Mouse (Mus musculus) frontal cortex, adult 2 months (tissue): ENCODE measurements around the gene Podnl1. TPM values are rescaled to one million over a fixed set of nuclear protein-coding genes. Genes with fewer than 3 reads are reported as not detected.
A peak's percentile ranks its signal among the peaks of the same experiment; 100 is the strongest.

Experiments
- DNase-seq, 2 experiments: peaks; one replicate each; pipeline ENCODE4 v3.0.0; 2022; ENCODE audit warnings: low spot score in 1 of 2; ENCODE audit errors: extremely low spot score in 1 of 2
- polyA plus RNA-seq: library from polyadenylated mRNA; depleted of rRNA; stranded (reverse); fragments of >200 nt; gene quantifications from 2 replicates; pipeline ENCODE4 v1.2.3, GENCODE M21; 2012; rRNA removed

Gene Podnl1
- polyA plus RNA-seq: 0.04 and 0.08 TPM in 2 replicates

DNA sequence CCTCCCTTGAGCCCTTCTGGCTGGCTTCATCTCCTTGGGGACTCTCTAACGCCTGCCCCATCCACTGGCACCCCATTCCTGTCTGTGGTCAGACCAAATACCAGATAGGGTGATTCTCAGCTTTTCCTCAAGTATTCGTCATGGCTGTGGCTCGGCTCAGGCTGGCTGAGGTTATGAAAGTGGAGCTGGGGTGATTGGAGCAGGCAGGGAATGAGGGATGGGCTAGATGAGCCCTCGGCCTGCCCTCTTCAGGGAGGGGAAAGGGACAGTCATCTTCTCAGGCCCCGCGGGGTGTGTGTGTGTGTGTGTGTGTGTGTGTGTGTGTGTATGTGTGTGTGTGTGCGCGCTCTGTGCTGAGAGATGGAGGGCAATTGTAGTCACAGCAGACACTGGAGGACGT, at the start of gene Podnl1:
Podnl1 (plus strand) TSS at position 334 of the 400 bp plus-strand sequence.
- no peak for DNase-seq

DNA sequence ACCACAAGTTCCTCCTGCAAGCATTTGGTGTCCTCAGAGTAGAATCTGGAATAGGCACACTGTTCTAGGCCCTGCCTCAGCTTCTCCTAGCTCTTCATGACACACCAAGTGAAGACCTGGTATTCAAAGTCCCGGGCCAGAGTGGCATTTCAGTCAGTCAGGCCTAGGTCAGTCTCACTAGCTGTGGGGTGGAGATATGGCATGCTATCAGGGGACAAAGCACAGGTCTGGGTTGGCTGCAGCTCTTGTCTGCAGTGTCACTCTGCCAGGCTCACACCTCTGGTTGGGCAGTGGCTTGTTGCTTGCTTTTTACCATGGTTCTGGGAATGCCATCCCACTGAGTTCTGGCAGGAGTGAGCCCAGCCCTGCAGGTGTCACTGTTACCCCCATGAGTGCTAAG, 49.4 kb upstream of the Podnl1 start:
- no peak for DNase-seq

DNA sequence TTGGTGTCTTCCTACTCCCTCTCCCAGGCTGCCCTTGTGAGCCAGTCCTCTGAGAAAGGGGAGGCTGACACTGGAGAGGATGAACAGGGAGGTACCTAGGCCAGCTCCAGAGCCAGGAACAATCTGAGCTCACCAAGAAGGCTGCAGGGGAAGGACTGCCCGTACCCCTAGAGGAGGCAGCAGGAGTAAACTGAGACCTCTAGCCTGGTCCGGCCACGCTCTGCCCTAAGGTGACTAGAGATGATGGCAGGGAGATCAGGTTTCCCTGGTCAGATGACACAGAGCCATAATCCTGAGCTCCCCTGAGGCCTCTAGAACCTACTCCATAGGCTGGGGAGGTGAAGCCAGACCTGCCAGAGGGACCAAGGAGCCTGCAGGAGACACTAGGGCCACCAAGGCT, 48.9 kb upstream of the Podnl1 start:
- no peak for DNase-seq

DNA sequence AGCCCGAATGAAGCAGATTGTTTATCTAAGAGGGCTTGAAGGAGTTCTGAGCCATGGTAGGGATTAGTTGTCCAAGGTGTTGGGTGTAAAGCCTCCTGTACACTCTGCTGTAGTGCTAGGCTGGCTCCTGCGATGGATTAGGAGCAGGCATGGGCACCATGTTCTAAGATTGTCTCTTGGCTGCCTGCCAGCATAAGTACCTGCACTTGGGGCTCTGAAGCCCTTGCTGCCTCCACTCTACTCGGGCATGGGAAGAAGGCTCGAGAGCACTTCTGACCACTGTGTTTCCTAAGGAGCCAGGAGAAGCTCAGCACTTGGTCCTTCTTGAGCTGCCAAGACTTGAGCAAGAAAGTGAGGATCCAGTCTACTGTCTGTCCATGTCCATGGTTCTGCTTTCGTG, 46.6 kb upstream of the Podnl1 start:
- DNase-seq: no peak

DNA sequence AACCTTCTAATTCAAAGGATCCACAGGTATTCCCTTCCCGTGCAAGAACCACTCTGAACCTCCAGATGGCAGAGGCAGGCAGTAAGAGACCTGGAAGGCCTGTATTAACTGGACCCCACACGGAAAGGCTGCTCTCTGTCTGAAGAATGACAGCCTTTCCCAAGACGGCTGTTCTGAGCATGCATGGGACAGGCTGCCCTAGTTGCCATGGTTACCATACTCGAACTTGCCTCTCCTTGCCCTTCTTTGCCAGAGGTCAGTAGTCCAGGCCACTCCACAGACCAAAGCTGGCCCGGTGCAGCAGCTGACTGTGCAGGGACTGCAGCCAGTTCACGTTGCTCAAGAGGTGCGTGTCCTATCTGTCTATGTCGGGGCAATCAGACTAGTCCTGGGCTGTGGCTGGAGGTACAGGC, 42.0 kb upstream of the Podnl1 start:
- DNase-seq: no peak

DNA sequence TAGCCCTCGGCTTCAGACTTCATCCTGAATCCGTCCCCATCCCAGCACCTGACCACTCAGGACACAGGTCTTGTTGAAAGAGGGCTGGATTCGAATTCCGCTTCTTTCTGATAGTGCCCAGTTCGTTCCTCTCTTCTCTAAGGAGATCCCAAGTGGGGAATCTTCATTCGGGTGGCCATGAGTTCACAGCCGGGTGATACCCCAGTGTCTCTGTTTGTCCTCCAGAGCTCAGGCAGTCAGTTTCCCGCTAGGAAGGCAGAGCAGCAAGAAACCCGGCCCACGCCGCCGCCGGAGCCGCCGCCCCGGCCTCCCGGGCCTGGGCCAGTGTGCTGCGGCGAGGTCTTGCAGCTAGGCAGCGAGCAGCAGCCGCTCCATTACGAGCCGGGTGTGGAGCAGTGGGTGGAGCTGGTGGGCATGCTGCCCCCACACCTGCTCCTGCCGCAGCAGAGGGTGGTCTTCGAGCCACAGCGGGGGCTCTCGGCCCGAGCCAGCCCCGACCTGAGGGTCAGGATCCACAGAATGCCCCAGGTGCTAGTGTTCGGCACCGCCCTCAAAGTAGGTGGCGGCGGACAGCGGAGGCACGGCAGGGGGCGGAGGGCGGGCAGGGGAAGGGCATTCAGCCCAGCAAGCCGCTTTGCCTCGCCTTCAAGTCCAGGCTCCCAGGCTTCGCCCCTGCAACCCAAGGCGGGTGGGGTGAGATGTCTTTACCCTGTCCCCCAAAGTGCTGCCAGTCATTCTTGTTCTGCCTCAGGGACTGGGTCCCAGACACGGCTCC, 41.3 kb upstream of the Podnl1 start:
- no peak for DNase-seq

DNA sequence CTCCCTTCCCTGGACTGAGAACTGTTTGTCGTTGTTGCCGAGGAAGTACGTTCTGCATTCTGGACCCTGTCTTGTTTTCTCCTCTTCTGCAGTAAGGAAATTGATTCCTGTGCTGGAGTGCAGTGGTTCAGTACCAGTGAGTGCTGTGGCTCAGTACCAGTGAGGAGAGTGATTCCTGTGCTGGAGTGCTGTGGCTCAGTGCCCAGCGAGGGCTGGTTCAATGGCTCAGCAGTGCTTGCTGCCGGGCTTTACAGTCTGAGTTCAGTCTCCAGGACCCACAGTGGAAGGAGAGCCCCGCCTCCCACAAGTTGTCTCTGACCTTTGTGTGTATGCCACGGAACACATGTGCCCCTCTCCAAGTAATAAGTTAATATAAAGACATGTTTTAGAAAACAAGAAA, 38.6 kb upstream of the Podnl1 start:
- no peak for DNase-seq

DNA sequence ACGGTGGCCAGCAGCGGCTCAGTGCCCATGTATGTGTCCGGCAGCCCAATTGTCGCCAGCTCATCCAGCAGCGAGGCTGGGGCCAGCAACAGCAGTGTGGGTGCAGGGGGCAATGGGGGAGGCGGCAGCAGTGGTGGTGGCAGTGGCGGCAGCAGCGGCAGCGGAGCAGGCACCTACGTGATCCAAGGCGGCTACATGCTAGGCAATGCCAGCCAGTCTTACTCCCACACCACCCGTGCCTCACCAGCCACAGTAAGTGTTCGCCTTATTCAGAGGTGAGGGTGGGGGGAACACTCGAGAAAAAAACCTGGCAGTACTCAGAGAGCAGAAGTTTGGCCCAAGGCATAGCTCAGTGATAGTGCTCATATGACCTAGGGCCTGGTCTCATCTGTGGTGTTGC, 38.0 kb upstream of the Podnl1 start:
- DNase-seq: no peak

DNA sequence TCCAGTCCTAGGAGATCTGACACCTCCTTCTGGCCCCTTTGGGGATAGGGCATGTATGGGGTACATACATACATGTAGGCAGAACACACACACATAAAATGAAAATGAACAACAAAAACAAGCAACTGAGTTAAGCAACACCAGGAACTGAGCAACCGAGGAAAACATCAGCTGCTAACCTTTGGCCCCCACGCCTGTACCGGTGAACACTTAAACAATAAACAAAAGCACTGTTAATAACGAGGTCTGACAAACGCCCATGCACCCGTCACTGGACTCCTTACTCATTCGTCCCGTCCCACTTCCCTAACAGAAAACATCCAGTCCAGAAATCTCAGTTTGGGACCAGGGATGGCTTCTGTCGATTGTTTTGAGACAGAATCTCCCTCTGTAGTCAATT, 36.5 kb upstream of the Podnl1 start:
- DNase-seq: no peak

DNA sequence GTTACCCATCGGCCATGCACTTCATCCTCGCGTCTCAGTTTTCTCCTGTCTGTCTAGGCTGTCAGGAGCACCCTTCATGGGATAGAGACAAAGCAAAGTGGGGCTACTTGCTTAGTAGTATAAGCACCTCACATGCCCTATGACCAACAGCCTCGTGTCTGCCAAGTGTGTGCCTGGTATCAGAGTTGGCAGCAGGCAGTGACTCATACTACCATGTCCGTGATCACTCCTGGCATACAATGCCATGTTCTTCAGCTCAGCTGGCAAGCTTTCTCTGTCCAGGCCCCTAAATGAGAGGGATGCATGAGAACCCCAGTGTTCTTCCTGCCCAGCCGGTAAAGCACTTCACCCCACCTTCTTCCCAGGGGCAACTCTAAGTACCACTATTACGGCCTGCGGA, 35.2 kb upstream of the Podnl1 start:
- DNase-seq: no peak

DNA sequence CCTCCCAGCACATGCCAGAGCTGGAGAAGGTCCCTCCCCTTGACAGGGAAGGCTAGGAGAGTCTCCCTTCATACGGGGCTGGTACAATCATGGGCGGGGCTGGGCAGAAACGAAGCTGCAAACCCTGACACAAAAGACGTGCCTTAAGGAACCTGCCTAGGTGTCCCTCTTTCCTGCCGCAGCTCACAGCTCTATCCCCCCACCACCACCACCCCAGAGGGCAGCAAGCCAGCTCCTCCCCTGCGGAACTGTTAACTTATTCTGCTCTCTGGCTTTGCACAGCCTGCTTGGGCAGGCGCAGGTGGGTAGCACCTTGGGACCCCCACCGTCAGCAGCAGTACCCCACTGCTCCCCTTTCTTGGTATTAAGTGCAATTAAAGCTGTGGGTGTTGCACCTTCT, 29.7 kb upstream of the Podnl1 start:
- DNase-seq: no peak

DNA sequence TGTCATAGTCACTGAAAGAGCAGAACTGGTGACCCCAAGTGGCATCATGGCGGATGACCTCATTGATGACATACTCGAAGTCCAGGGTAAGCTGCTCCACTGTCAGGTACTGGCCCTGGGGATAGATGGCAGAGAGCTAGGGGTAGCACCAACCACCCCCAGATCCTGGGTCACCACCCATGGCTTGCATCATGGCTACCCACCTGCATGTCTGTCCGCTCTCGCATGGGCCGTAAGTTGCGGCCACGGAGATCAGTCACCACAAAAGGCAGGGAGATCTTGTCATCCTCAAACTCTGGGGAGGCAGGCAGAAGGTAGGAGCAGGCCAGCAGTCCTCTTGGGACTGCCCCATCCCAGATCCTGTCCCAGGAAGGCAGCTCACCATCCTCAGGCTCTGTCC, 27.4 kb upstream of the Podnl1 start:
- no peak for DNase-seq

DNA sequence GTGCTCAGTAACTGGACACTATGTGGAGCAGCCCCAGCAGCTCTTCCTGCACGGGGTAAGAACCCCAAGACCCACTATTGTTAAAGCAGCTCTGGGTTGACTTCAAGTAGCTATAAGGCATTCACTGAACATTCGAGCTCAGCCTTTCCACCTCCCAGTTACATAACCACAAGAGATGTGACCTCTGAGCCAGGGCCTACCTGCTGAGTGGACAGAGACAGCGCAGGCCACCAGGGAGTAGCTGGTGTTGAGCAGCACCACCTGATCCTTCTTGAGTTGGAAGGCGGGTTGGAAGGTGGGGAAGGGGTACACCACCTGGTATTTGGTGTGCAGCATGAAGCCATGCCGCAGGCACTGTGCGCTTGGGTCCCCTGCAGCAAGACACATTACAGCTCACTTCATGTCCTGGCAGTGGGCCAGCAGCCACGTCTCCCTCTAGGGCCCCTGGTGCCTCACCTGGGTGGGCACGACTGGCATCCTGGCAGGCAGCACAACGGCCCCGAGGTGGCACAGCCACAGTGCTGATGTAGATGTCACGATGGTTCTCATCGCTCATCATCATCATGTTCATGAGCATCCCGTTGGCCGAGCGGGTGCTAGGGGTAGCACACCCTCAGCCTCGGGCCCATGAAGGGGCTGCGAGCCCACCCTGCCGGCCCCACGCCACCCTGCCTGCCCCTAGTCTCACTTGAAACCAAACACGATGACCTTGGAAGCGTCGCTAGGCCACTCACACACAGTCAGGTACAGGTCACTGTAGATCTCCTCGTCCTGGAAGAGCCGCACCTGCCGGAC, 24.1 kb upstream of the Podnl1 start:
- no peak for DNase-seq

DNA sequence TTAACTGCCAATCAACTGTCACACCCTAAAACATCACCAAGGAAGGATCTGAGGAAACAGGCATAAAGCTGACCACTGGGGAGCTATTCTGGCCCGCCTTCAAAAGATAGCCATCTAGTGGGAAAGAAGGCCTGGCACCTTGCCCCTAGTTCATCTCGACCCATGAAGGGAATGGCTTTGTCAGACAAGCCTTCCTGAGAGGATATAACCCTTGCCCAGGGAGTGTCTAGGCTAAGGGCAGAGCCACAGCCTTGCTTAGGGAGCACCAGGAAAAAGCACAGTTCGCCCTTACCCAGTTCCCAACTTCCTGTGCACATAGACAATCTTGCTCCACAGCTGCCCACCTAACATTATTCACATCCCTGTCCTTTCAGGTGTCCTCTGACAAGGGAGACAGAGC, 22.2 kb upstream of the Podnl1 start:
- DNase-seq: no peak

DNA sequence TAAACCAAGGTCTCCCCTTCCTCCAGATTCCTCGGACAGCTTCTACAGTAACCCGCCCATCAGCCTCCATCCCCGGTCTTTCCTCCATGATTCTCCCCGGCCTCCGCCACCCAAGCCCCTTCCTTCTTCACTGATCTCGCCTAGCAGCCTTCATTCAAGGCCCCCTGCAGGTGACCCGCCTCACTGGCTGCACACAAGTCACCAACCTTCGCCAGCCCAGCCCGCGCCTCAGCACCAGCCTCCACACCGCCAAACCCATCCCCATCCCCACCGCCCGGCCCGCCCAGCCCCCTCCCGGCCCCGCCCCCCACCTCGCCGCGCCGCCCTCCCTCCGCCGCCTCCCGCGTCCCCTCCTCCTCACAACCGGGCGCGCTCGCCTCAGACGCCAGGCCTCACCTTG, 21.6 kb upstream of the Podnl1 start:
- DNase-seq: peak in 1 of 2 experiments; percentile 36

DNA sequence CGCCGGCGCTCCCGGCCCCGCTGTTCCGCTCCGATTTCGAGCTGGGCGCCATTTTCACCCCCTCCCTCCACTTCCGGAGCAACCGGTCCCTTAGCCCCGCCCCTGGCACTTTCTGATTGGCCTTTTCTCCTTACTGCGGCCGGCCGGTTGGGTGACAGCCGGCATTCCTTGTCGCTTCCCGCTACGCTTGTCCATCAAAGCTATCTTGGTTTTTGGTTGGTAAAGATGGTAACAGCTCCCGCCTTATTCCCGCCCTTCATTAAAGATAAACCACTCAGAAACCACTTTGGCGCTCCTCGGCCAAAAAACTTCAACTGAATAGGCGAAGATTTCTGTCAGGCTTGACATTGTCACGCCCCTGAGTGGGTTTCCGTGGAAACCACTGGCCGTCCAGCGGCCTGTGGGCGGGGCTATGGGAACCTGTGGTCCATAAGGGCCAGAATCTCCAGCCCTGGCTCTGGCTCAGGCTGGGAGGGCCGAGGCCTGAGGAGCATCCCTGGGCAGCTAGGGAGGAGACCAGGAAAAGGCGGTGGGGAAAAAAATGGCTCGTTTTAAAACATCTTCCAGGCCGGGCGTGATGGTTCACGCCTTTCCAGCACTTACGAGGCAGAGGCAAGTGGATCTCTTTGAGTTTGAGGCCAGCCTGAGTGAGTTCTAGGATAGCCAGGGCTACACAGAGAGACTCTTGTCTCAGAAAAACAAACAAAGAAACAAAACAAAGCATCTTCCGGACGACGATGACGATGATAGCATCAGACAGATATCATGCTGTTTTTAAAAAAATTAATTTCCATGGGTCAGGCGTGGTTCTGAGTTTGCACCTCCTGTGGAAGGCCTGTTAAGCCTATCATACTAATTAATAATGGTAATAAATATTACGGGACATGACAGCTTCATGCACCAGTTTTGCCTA, 20.8 kb upstream of the Podnl1 start, which contains the start of gene Dcaf15:
Dcaf15 (minus strand) TSS at position 72 of the 913 bp plus-strand sequence.
- peak; percentile 98 to 99 for DNase-seq

DNA sequence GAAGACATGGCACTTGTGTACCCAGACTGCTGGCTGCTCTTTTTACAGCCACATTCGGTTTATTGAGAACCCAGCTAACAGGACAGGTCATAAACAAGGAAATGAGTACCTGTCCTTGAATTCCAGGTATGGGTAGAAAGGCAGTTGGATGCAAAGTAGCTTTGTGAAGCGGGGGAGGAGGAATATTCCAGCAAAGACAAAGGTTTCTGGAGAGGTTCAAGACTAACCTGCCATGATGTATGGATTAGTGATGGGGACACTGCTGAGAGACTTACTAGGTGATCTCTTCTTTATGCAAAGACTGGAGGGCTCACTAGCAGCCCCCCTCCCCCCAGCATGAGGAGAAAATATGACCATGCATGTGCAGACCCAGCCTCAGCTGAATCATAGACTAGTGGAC, 20.1 kb upstream of the Podnl1 start:
- DNase-seq: no peak

DNA sequence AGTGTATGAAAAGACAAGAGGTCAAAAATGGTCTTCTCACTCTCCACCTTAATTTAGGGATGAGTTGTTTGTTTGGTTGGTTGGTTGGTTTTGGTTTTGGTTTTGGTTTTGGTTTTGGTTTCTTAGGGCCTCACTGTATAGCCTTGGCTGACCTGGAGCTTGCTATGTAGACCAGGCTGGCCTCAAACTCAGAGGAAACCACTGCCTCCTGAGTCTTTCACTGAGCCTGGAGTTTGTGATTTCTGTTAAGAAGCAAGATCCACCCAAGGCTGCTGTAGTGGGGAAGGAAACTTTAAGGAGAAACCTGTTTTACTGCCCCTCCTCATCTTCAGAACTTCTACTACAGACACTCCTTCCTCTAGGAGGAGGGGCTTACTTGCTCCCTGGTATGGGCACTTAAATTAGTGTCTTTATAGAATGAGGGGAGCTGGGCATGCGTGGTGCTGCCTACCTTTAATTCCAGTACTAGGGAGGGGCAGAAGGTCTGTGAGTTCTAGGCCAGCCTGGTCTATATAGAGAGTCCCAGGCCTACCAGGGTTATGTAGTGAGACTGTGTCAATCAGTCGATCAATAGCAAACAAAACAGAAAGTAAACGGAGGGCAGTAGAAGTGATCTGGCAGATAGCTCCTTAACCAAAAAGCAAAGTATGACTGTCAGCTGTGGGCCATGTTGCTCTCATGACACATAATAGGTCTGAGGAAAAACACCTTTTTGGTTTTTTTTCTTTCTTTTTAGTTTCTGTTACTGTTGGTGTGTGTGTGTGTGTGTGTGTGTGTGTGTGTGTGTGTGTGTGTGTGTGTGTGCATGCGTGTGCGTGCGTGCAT, 19.4 kb upstream of the Podnl1 start:
- no peak for DNase-seq

DNA sequence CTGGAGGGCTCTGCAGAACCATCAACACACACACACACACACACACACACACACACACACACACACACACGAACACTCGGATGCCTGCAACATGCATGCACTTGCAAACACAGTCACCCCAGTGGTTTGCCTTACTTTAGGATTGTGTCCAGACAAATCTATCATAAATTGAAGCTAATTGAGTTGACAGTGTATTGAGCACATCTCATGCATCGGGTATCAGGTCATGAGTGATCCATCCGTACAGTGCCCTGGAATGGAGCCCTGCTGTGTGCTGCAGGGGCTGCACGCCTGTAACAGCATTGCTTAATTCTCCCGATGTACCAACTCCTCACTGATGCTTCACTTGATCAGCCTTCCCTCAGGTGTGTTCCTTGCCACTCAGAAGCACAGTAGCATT, 10.1 kb upstream of the Podnl1 start:
- DNase-seq: no peak

DNA sequence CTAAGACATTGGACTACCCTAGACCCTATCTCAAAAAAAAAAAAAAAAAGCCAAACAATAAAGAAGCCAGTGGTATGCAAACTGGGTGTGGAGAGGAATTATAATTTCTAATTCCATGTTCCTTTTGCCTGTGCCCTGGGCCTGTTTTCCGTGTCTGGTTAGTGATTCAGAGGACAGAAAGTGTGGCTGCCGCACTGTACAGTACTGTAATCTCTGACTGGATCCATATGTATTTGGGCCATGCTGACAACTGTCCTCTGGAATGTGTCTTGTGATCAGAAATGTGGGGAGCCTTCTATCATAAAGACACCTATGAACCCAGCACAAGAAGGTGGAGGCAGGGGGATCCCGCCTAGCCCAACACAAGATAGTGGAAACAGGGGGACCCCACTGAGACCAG, 3.6 kb upstream of the Podnl1 start:
- no peak for DNase-seq
